Mouse (Mus musculus): ENCODE measurements around the gene Nudc.

- TF ChIP-seq CTCF (IDR thresholded peaks at IDR 0.05; ENCODE audit: low read depth) (no peak), EP300 (optimal IDR thresholded peaks at IDR 0.05) (no peak)
These were observed 24.3 kb upstream of the Nudc start for GRCm38 (mm10) chr4:133570066-133570466.

Measured in stomach, postnatal 0 days (tissue).